8 mouse cellular contexts compared by ENCODE assay signal in the genomic region with DNA sequence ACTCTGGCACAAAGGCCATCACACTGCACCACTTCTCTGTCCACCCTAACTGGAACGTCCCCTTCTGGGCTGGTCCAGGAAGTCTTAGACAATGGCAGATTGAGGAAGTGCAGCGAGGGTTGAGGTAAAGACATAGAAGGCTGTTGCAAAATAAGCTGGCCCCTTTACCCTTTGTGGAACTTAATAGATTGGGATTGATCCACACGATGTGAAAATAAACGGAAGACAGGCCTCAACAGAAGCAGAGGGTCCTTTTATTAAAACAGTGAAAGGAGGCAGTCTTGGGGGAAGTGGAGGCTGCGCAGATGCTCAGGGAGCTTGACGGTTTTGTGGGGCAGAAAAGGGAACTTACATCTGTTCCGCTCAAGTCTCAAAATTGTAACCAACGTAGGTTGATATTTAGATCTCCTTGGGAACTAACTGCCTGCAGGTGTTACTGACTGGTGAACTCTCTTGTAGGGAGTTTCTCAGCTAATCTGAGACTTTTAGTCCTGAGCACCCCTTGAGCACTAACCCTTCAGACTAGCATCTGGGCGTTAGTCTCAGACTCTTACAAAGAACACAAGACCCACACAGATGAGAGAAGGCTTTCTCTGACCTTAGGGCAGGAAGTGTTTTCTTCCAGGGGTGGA. TPM values are rescaled to one million over a fixed set of nuclear protein-coding genes. Genes with fewer than 3 reads are reported as not detected.
DNase-seq lines count a peak whose midpoint lies in the region; ATAC-seq and TF ChIP-seq lines count a peak whose summit lies in the region.

A gene (plus strand): TSS at position 546 of the 632 bp plus-strand sequence.

- WGBS in kidney, postnatal 0 days: 33% methylated on average over 9 of the region's 9 CpGs
- 17% methylated on average over 9 of the region's 9 CpGs for WGBS in embryonic facial prominence, embryonic 13.5 days
- WGBS in hindbrain, embryonic 11.5 days: 23% methylated on average over 9 of the region's 9 CpGs
- 24% methylated on average over 9 of the region's 9 CpGs for WGBS in lung, embryonic 16.5 days

- peak within 1 kb of the TSS; percentile 31 for H3K4me3 ChIP-seq in kidney, postnatal 0 days (replicated peaks; ENCODE audit: low read depth, low read length)
- peak within 1 kb of the TSS; percentile 45 for H3K4me3 ChIP-seq in embryonic facial prominence, embryonic 13.5 days
- peak within 1 kb of the TSS; percentile 35 for H3K4me3 ChIP-seq in hindbrain, embryonic 11.5 days (ENCODE audit: low read depth, low read length)
- H3K4me3 ChIP-seq in lung, embryonic 16.5 days (ENCODE audit: low read length): peak within 1 kb of the TSS; percentile 43

- no peak within 1 kb of the TSS for H3K27ac ChIP-seq in kidney, postnatal 0 days
- H3K27ac ChIP-seq in embryonic facial prominence, embryonic 13.5 days: no peak within 1 kb of the TSS
- no peak within 1 kb of the TSS for H3K27ac ChIP-seq in hindbrain, embryonic 11.5 days (ENCODE audit: low read depth, low read length)
- H3K27ac ChIP-seq in lung, embryonic 16.5 days (ENCODE audit: low read length): no peak within 1 kb of the TSS

- H3K4me2 ChIP-seq in kidney, postnatal 0 days (ENCODE audit: low read length): peak within 1 kb of the TSS; percentile 75
- H3K4me2 ChIP-seq in embryonic facial prominence, embryonic 13.5 days: peak within 1 kb of the TSS; percentile 89
- peak within 1 kb of the TSS; percentile 78 for H3K4me2 ChIP-seq in hindbrain, embryonic 11.5 days (replicated peaks; ENCODE audit: low read depth, low read length)
- H3K4me2 ChIP-seq in lung, embryonic 16.5 days (ENCODE audit: low read depth, low read length): peak within 1 kb of the TSS; percentile 65

- H3K9ac ChIP-seq in kidney, postnatal 0 days (ENCODE audit: low read depth, low read length): peak within 1 kb of the TSS; percentile 54; the same call in 1 of the 2 replicates
- peak within 1 kb of the TSS; percentile 64 for H3K9ac ChIP-seq in embryonic facial prominence, embryonic 13.5 days
- H3K9ac ChIP-seq in hindbrain, embryonic 11.5 days (ENCODE audit: low read depth, low read length): peak within 1 kb of the TSS; percentile 49
- peak within 1 kb of the TSS; percentile 42 for H3K9ac ChIP-seq in lung, embryonic 16.5 days (ENCODE audit: low read length)

- DNase-seq in kidney, postnatal 0 days (ENCODE audit: low spot score): no peak
- no peak for DNase-seq in kidney, adult 11 months
- DNase-seq in hindbrain, embryonic 11.5 days (ENCODE audit: low spot score): no peak
- DNase-seq in skeletal muscle tissue, adult 2 months (ENCODE audit: low read depth, low spot score): peak; percentile 23
- DNase-seq in retina, postnatal 1 day: no peak
- no peak for DNase-seq in ovary, postnatal 14 days (ENCODE audit: low spot score)

- no peaks in the 10 kb centered on the region for H3K36me3 ChIP-seq in kidney, postnatal 0 days (ENCODE audit: insufficient read depth, low read length)
- H3K36me3 ChIP-seq in embryonic facial prominence, embryonic 13.5 days: no peaks in the 10 kb centered on the region
- H3K36me3 ChIP-seq in hindbrain, embryonic 11.5 days (ENCODE audit: control insufficient read depth, insufficient read depth, low read length): no peaks in the 10 kb centered on the region
- H3K36me3 ChIP-seq in lung, embryonic 16.5 days (ENCODE audit: control insufficient read depth, insufficient read depth, low read length): no peaks in the 10 kb centered on the region

- H3K9me3 ChIP-seq in kidney, postnatal 0 days (replicated peaks; ENCODE audit: low read length): no peaks in the 10 kb centered on the region
- no peaks in the 10 kb centered on the region for H3K9me3 ChIP-seq in embryonic facial prominence, embryonic 13.5 days
- no peaks in the 10 kb centered on the region for H3K9me3 ChIP-seq in hindbrain, embryonic 11.5 days (ENCODE audit: control insufficient read depth, low read length)
- H3K9me3 ChIP-seq in lung, embryonic 16.5 days (ENCODE audit: control insufficient read depth, low read length): no peaks in the 10 kb centered on the region

- peak; percentile 25; the same call in 1 of the 2 replicates for ATAC-seq in kidney, postnatal 0 days (replicated peaks; ENCODE audit: low FRiP score, low read depth)
- ATAC-seq in embryonic facial prominence, embryonic 13.5 days (ENCODE audit: insufficient number of reproducible peaks, insufficient read depth, low FRiP score, low TSS enrichment, low read depth): no peak
- ATAC-seq in hindbrain, embryonic 11.5 days (ENCODE audit: low FRiP score): 0 out of 2 replicates have a peak, but pooled peaks have one; percentile 38
- ATAC-seq in lung, embryonic 16.5 days (ENCODE audit: low read depth): peak; percentile 34; the same call in 1 of the 2 replicates

- no peak for TF ChIP-seq CTCF in kidney, postnatal 0 days (IDR thresholded peaks at IDR 0.05; ENCODE audit: low read depth)

- no peaks in the 10 kb centered on the region for H3K27me3 ChIP-seq in kidney, postnatal 0 days (ENCODE audit: insufficient read depth, low read length)
- peaks cover 10% of the 10 kb centered on the region for H3K27me3 ChIP-seq in embryonic facial prominence, embryonic 13.5 days
- H3K27me3 ChIP-seq in hindbrain, embryonic 11.5 days (ENCODE audit: control insufficient read depth, insufficient read depth, low read length): no peaks in the 10 kb centered on the region; the same call in 1 of the 2 replicates
- peaks cover 2% of the 10 kb centered on the region; the same call in 1 of the 2 replicates for H3K27me3 ChIP-seq in lung, embryonic 16.5 days (ENCODE audit: control insufficient read depth, insufficient read depth, low read depth, low read length)

- H3K4me1 ChIP-seq in kidney, postnatal 0 days (replicated peaks; ENCODE audit: insufficient read depth, low read length): no peaks in the 10 kb centered on the region
- peaks cover 11% of the 10 kb centered on the region; the same call in 1 of the 2 replicates for H3K4me1 ChIP-seq in embryonic facial prominence, embryonic 13.5 days
- H3K4me1 ChIP-seq in hindbrain, embryonic 11.5 days (replicated peaks; ENCODE audit: control insufficient read depth, insufficient read depth, low read length): no peaks in the 10 kb centered on the region
- H3K4me1 ChIP-seq in lung, embryonic 16.5 days (replicated peaks; ENCODE audit: control insufficient read depth, insufficient read depth, low read length): no peaks in the 10 kb centered on the region

RNA-seq across cellular contexts. Expression of the gene that starts here (rescaled TPM):
- 2.9 and 3.5 TPM in 2 replicates for polyA plus RNA-seq in kidney, postnatal 0 days (2015; fragmentation: Nextera tagmentation; extraction: Ambion mirVana)
- 2.9 and 4.5 TPM in 2 replicates for polyA plus RNA-seq in embryonic facial prominence, embryonic 13.5 days (2015; fragmentation: Nextera tagmentation; extraction: Ambion mirVana)
- polyA plus RNA-seq in hindbrain, embryonic 11.5 days (2014; fragmentation: Nextera tagmentation; extraction: Ambion mirVana): 0.81 and 1.2 TPM in 2 replicates
- polyA plus RNA-seq in lung, embryonic 16.5 days (2015; fragmentation: Nextera tagmentation; extraction: Ambion mirVana): 1.6 and 2.3 TPM in 2 replicates
